Mouse (Mus musculus): Measurements from ENCODE around the gene Smpdl3a.

- TF ChIP-seq CTCF (IDR thresholded peaks at IDR 0.05; ENCODE audit: low read depth) (no peak), EP300 (optimal IDR thresholded peaks at IDR 0.05) (no peak)
Observed at GRCm38 (mm10) chr10:57822473-57822872, 28.3 kb downstream of the Smpdl3a start.

All from stomach, postnatal 0 days (tissue).